10 mouse cellular contexts compared by ENCODE assay signal in the genomic region with DNA sequence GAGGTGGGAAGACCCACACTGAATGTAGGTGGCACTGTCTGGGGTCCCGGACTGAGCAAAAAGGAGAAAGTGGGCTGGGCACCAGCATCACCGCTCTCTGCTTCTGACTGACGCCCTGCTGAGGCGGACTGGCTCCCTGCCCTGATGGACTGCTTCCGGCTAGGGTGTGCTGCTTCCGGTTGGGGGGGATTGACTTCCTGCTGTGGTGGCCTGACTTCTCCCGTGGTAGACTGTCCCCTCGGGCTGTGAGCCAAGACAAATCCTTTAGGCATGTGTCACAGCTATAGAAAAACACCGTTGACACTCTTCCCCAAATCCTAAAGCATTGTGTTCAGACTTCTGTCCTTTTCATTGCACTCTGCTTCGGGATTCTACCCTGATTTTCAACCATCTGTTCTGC. TPM values are rescaled to one million over a fixed set of nuclear protein-coding genes. Genes with fewer than 3 reads are reported as not detected.
A peak's percentile ranks its signal among the peaks of the same experiment; 100 is the strongest.
DNase-seq lines count a peak whose midpoint lies in the region; ATAC-seq lines count a peak whose summit lies in the region.
"Had no signal": no experiment of that assay in that cellular context is flagged by ENCODE, and none has a peak within 500 bp of the region (broad histone marks: within the 10 kb centered on the region; RNA-seq: fewer than 3 reads in every experiment).

No protein-coding gene starts in this region.

- H3K4me2 ChIP-seq in lung, embryonic 16.5 days (ENCODE audit: low read depth, low read length): no peak overlapping the region
- no peak overlapping the region for H3K4me2 ChIP-seq in midbrain, embryonic 16.5 days (ENCODE audit: low read length)
- no peak overlapping the region for H3K4me2 ChIP-seq in forebrain, embryonic 13.5 days

- H3K4me1 ChIP-seq in lung, embryonic 16.5 days (replicated peaks; ENCODE audit: control insufficient read depth, insufficient read depth, low read length): no peaks in the 10 kb centered on the region
- H3K4me1 ChIP-seq in midbrain, embryonic 16.5 days (ENCODE audit: control insufficient read depth, insufficient read depth, low read length): no peaks in the 10 kb centered on the region
- peaks cover 7% of the 10 kb centered on the region for H3K4me1 ChIP-seq in forebrain, embryonic 13.5 days

- ATAC-seq in lung, embryonic 16.5 days (ENCODE audit: low read depth): peak; percentile 80
- ATAC-seq in midbrain, embryonic 16.5 days: no peak
- ATAC-seq in forebrain, embryonic 13.5 days: no peak

- no peak overlapping the region for H3K27ac ChIP-seq in lung, embryonic 16.5 days (ENCODE audit: low read length)
- no peak overlapping the region for H3K27ac ChIP-seq in midbrain, embryonic 16.5 days (ENCODE audit: low read length)
- no peak overlapping the region for H3K27ac ChIP-seq in forebrain, embryonic 13.5 days

- H3K27me3 ChIP-seq in lung, embryonic 16.5 days (ENCODE audit: control insufficient read depth, insufficient read depth, low read depth, low read length): no peaks in the 10 kb centered on the region
- no peaks in the 10 kb centered on the region for H3K27me3 ChIP-seq in midbrain, embryonic 16.5 days (ENCODE audit: control insufficient read depth, insufficient read depth, low read depth, low read length)
- peaks cover 17% of the 10 kb centered on the region for H3K27me3 ChIP-seq in forebrain, embryonic 13.5 days
- H3K27me3 ChIP-seq: CH12.LX had no signal

- peak; percentile 22 for DNase-seq in gastrocnemius, postnatal 14 days
- no peak for DNase-seq in gastrocnemius, postnatal 4 days (ENCODE audit: low spot score in 2 of 2)
- peak; percentile 40 for DNase-seq in adrenal gland, postnatal 10 days
- DNase-seq in heart, postnatal 14 days: peak; percentile 41 to 55
- DNase-seq in ovary, postnatal 14 days (ENCODE audit: low spot score): no peak
- DNase-seq: layer of hippocampus, adult 9-11 months had no signal

- H3K9me3 ChIP-seq in lung, embryonic 16.5 days (ENCODE audit: control insufficient read depth, low read length): no peaks in the 10 kb centered on the region
- no peaks in the 10 kb centered on the region for H3K9me3 ChIP-seq in midbrain, embryonic 16.5 days (replicated peaks; ENCODE audit: control insufficient read depth, low read length, poor library complexity, severe bottlenecking)
- H3K9me3 ChIP-seq in forebrain, embryonic 13.5 days (replicated peaks): no peaks in the 10 kb centered on the region

- intact Hi-C loops in gastrocnemius, postnatal 14 days (cut with DNase I; ENCODE audit: low total_unique reads): no loop called here
- intact Hi-C loops in heart, postnatal 14 days (cut with DNase I): no loop called here

- H3K9ac ChIP-seq in lung, embryonic 16.5 days (ENCODE audit: low read length): no peak overlapping the region
- H3K9ac ChIP-seq in midbrain, embryonic 16.5 days (ENCODE audit: low read depth, low read length): no peak overlapping the region
- no peak overlapping the region for H3K9ac ChIP-seq in forebrain, embryonic 13.5 days

- WGBS in lung, embryonic 16.5 days: 44% methylated on average over 10 of the region's 10 CpGs
- 57% methylated on average over 10 of the region's 10 CpGs for WGBS in midbrain, embryonic 16.5 days
- WGBS in forebrain, embryonic 13.5 days: 69% methylated on average over 10 of the region's 10 CpGs

- no peak overlapping the region for H3K4me3 ChIP-seq in lung, embryonic 16.5 days (ENCODE audit: low read length)
- no peak overlapping the region for H3K4me3 ChIP-seq in midbrain, embryonic 16.5 days (ENCODE audit: low read depth, low read length)
- no peak overlapping the region for H3K4me3 ChIP-seq in forebrain, embryonic 13.5 days

- H3K36me3 ChIP-seq in lung, embryonic 16.5 days (ENCODE audit: control insufficient read depth, insufficient read depth, low read length): no peaks in the 10 kb centered on the region
- no peaks in the 10 kb centered on the region for H3K36me3 ChIP-seq in midbrain, embryonic 16.5 days (ENCODE audit: control insufficient read depth, insufficient read depth, low read length)
- H3K36me3 ChIP-seq in forebrain, embryonic 13.5 days (ENCODE audit: poor library complexity, severe bottlenecking): no peaks in the 10 kb centered on the region

RNA-seq across cellular contexts. Expression of a gene that starts 26.0 kb away (rescaled TPM):
- 10 to 100 TPM; 33.1 to 39.9 TPM for total RNA-seq in gastrocnemius, postnatal 14 days (2021)
- total RNA-seq in gastrocnemius, postnatal 4 days (2021): 10 to 100 TPM; 67.4 to 74.2 TPM
- total RNA-seq in adrenal gland, postnatal 10 days (2021): 10 to 100 TPM; 25.1 to 30.2 TPM
- 10 to 100 TPM; 35.3 to 43.1 TPM for total RNA-seq in heart, postnatal 14 days (2021)
- 17.9 and 18.9 TPM in 2 replicates for polyA plus RNA-seq in lung, embryonic 16.5 days (2015; fragmentation: Nextera tagmentation; extraction: Ambion mirVana)
- 6.5 and 8.8 TPM in 2 replicates for polyA plus RNA-seq in midbrain, embryonic 16.5 days (2015; fragmentation: Nextera tagmentation; extraction: Ambion mirVana)
- polyA plus RNA-seq in forebrain, embryonic 13.5 days (2015; fragmentation: Nextera tagmentation; extraction: Ambion mirVana): 6.1 and 9.8 TPM in 2 replicates
- total RNA-seq: CH12.LX had no signal

Comparison
In these comparisons a context has a peak if more than half of its experiments do, and no peak if none do; other contexts are left out.
1. DNase-seq: peak in gastrocnemius, postnatal 14 days (single experiment), adrenal gland, postnatal 10 days (single experiment) and heart, postnatal 14 days (2 of 2); none in gastrocnemius, postnatal 4 days (0 of 2) and ovary, postnatal 14 days (single experiment).